Mouse (Mus musculus) lung, embryonic 14.5 days (tissue): ENCODE measurements at regions not wholly inside any gene's neighbourhood (a gene's known extent, or its start where the extent isn't known, plus 50 kb on each side); places are given as distances from the start of the nearest gene placed in this dataset.
"Not testable (repeated sequence)": the region's sequence is repeated elsewhere in the genome, so short reads cannot be mapped to it uniquely, and the experiment has no call there.

Experiments
- ATAC-seq: fragments of 200-750 bp; cut with Nextera tagmentation; 2 replicates; pipeline ENCODE4 v1.8.0; 2017; ENCODE audit warnings: mild to moderate bottlenecking, moderate TSS enrichment, moderate library complexity; ENCODE audit not compliant: insufficient read depth
- DNase-seq: peaks from one replicate; pipeline ENCODE4 v3.0.0-alpha.2; 2015
- H3K27ac ChIP-seq: fragments of 300-500 bp; sonication (generic); 2 replicates; pipeline ENCODE4 v1.5.1; 2014; ENCODE audit warnings: low read depth, mild to moderate bottlenecking, moderate library complexity
- H3K27me3 ChIP-seq: fragments of 300-500 bp; sonication (generic); 2 replicates; pipeline ENCODE4 v1.6.1; 2014; ENCODE audit warnings: low read length, control low read depth; ENCODE audit not compliant: insufficient read depth
- H3K36me3 ChIP-seq: fragments of 300-500 bp; sonication (generic); 2 replicates; pipeline ENCODE4 v1.6.1; 2014; ENCODE audit warnings: control low read depth; ENCODE audit not compliant: insufficient read depth
- H3K4me1 ChIP-seq: fragments of 300-500 bp; sonication (generic); 2 replicates; pipeline ENCODE4 v1.6.1; 2014; ENCODE audit warnings: antibody characterized with exemption, control low read depth; ENCODE audit not compliant: insufficient read depth
- H3K4me2 ChIP-seq: fragments of 300-500 bp; sonication (generic); 2 replicates; pipeline ENCODE4 v1.6.1; 2014; ENCODE audit warnings: mild to moderate bottlenecking
- H3K4me3 ChIP-seq: fragments of 300-500 bp; sonication (generic); 2 replicates; pipeline ENCODE4 v1.5.1; 2014; ENCODE audit warnings: low read depth, low read length
- H3K9ac ChIP-seq: fragments of 300-500 bp; sonication (generic); 2 replicates; pipeline ENCODE4 v1.6.1; 2014
- H3K9me3 ChIP-seq: fragments of 300-500 bp; sonication (generic); 2 replicates; pipeline ENCODE4 v1.6.1; 2016; ENCODE audit warnings: low read depth, low read length, control low read depth
- CTCF ChIP-seq: IDR thresholded peaks from 2 replicates; pipeline ENCODE4 v1.5.1; 2016; ENCODE audit warnings: antibody characterized with exemption, low read depth
- WGBS: fragments of 180-500 bp; shearing (Covaris S2); extraction: QIAGEN DNeasy Blood & Tissue Kit; methylation state at CpG from one replicate; pipeline ENCODE4 v1.1.7; 2014; 5-methylcytosine and 5-hydroxymethylcytosine counted together

- H3K9ac ChIP-seq, H3K27ac ChIP-seq, H3K36me3 ChIP-seq, ATAC-seq, DNase-seq, H3K4me2 ChIP-seq, H3K4me1 ChIP-seq, H3K4me3 ChIP-seq, H3K9me3 ChIP-seq, H3K27me3 ChIP-seq: not testable (repeated sequence)
- 92% methylated on average over 2 of the region's 2 CpGs for WGBS
These were observed 339.0 kb downstream of the Dync2h1 start for GRCm38 (mm10) chr9:6845281-6845680.

- not testable (repeated sequence) for H3K9ac ChIP-seq, H3K4me2 ChIP-seq, H3K36me3 ChIP-seq, H3K27ac ChIP-seq, H3K27me3 ChIP-seq, H3K4me1 ChIP-seq, H3K4me3 ChIP-seq, H3K9me3 ChIP-seq
- 59% methylated on average over 5 of the region's 5 CpGs for WGBS
- DNase-seq (peak; percentile 37), ATAC-seq (peak; percentile 73)
These were observed 349.3 kb downstream of the Dync2h1 start for GRCm38 (mm10) chr9:6834936-6835335.

DNA sequence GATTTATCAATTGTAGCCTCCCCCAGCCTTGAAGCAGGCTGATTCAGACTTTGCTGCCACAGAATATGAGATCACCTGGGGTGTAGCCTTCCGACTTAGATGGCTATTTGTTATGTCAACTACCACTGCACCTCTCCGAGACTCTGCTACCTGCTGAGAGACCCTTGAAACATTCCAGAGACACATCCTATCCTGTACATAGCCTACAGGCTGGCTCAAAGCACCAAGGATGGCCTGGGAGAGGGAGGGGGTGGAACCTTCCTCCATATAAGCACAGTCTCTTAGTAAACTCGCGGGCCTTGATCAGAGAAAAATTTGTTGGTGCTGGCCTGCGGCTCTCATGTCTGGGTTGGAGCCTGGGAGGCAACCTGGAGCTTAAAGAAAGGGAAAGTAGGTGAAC is 349.8 kb downstream of the Dync2h1 start:
- H3K27me3 ChIP-seq, result no peaks in the 10 kb centered on the region
- H3K36me3 ChIP-seq, result no peaks in the 10 kb centered on the region
- H3K9me3 ChIP-seq, result no peaks in the 10 kb centered on the region
- DNase-seq (no peak), ATAC-seq (peak; percentile 52; the same call in 1 of the 2 replicates)
- H3K4me1 ChIP-seq, result no peaks in the 10 kb centered on the region
- no peak overlapping the region for H3K4me2 ChIP-seq
- WGBS, result 45% methylated on average over 5 of the region's 5 CpGs
- H3K27ac ChIP-seq, result peak overlapping the region; percentile 46; the same call in 1 of the 2 replicates
- no peak overlapping the region for H3K9ac ChIP-seq
- no peak for TF ChIP-seq CTCF
- no peak overlapping the region for H3K4me3 ChIP-seq

DNA sequence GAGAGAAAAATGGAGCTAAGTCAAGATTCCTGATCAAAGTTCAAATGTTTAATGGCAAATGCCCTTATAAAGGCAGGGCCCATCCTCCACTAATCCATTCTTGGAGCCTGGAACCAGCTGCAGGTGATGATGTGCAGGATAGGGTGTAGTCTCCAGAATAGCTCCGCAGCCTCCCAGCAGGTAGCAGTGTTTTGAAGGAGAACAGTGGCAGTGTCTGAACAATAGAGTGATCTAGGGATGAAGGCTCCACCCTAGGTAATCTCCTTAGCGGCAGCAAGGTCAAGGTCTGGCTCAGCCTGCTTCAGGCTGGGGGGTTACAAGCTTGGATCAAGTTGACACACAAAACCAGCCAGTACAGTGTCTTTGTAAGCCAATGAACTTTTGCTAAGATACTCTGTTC is 351.4 kb downstream of the Dync2h1 start:
- Histone ChIP-seq H3K36me3 (no peaks in the 10 kb centered on the region), H3K4me3 (no peak overlapping the region), H3K4me2 (no peak overlapping the region), H3K9me3 (no peaks in the 10 kb centered on the region), H3K4me1 (no peaks in the 10 kb centered on the region), H3K27ac (no peak overlapping the region), H3K27me3 (no peaks in the 10 kb centered on the region), H3K9ac (no peak overlapping the region)
- DNase-seq (no peak), ATAC-seq (no peak)
- 70% methylated on average over 2 of the region's 2 CpGs for WGBS
- TF ChIP-seq CTCF, result no peak

DNA sequence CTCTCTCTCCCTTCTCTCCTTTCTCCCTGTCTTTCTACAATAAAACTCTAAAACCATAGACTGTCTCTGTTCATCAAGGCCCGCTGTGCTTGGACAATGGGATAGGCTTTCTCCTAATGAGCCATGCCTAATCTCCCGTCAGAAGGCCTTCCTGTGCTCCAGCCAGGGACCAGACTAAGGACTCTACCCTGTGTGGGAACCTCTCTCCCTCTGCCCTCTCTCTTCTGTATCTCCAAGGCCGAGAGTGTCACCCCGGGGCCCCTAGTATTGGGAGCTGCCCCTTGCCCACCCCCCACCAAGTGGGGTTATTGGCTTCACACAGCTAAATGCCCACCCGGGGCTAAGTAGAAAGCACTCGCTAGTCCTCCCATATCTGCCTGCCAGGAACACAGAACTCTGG is 352.6 kb downstream of the Dync2h1 start:
- H3K36me3 ChIP-seq, H3K27ac ChIP-seq, H3K9ac ChIP-seq, DNase-seq, H3K27me3 ChIP-seq, H3K4me2 ChIP-seq, H3K4me1 ChIP-seq, H3K9me3 ChIP-seq, H3K4me3 ChIP-seq, ATAC-seq: not testable (repeated sequence)
- 85% methylated on average over 6 of the region's 6 CpGs for WGBS

- TF ChIP-seq CTCF, result no peak
- DNase-seq (no peak), ATAC-seq (no peak)
- H3K9ac ChIP-seq, result no peak overlapping the region
- H3K4me3 ChIP-seq, result no peak overlapping the region
- H3K4me2 ChIP-seq, result no peak overlapping the region
- no peaks in the 10 kb centered on the region for H3K4me1 ChIP-seq
- no peaks in the 10 kb centered on the region for H3K36me3 ChIP-seq
- no peak overlapping the region for H3K27ac ChIP-seq
- 73% methylated on average over 3 of the region's 3 CpGs for WGBS
- H3K9me3 ChIP-seq, result no peaks in the 10 kb centered on the region
- H3K27me3 ChIP-seq, result no peaks in the 10 kb centered on the region
These were observed 357.7 kb downstream of the Dync2h1 start for GRCm38 (mm10) chr9:6826581-6826980.

DNA sequence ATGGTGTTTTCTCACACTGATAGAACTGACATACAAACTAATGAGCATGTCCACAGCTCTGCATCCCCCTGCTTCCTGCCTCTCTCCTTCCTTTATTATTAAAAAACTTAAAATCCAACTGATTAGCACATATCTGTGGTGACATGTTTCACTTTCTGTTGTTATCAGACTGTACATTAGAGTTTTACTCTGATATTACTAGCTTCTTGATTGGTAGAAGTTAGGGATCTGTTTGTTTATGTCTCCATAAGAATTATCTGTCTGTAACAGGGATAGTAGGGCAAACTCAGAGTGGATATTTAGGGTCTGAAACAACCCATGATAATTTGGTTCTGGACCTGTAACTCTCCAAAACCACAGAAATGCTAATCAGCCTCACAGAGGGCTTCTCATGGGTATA is 358.6 kb downstream of the Dync2h1 start:
- DNase-seq (no peak), ATAC-seq (no peak)
- H3K4me3 ChIP-seq, result no peak overlapping the region
- H3K36me3 ChIP-seq, result no peaks in the 10 kb centered on the region
- no peak for TF ChIP-seq CTCF
- H3K4me2 ChIP-seq, result no peak overlapping the region
- H3K9me3 ChIP-seq, result no peaks in the 10 kb centered on the region
- H3K9ac ChIP-seq, result no peak overlapping the region
- no peaks in the 10 kb centered on the region for H3K4me1 ChIP-seq
- H3K27ac ChIP-seq, result no peak overlapping the region
- H3K27me3 ChIP-seq, result no peaks in the 10 kb centered on the region

- DNase-seq, H3K4me3 ChIP-seq, H3K4me1 ChIP-seq, H3K36me3 ChIP-seq, H3K4me2 ChIP-seq, H3K27ac ChIP-seq, H3K27me3 ChIP-seq, H3K9me3 ChIP-seq, H3K9ac ChIP-seq, ATAC-seq: not testable (repeated sequence)
- 84% methylated on average over 1 of the region's 1 CpGs for WGBS
These were observed 360.3 kb downstream of the Dync2h1 start for GRCm38 (mm10) chr9:6823946-6824345.
